22 mouse cellular contexts compared by ENCODE assay signal in genomic region chr1:136840512-136840911, GRCm38 (mm10).
A peak's percentile ranks its signal among the peaks of the same experiment; 100 is the strongest.
DNase-seq lines count a peak whose midpoint lies in the region; ATAC-seq and TF ChIP-seq lines count a peak whose summit lies in the region.
"Had no signal": no experiment of that assay in that cellular context is flagged by ENCODE, and none has a peak within 500 bp of the region (broad histone marks: within the 10 kb centered on the region; RNA-seq: fewer than 3 reads in every experiment).

No protein-coding gene starts in this region.

- peak; percentile 30 for DNase-seq in hindbrain, embryonic 10.5 days (ENCODE audit: low spot score)
- no peak for DNase-seq in hindbrain, postnatal 0 days (ENCODE audit: low spot score)
- peak; percentile 37 for DNase-seq in embryo, embryonic 11 days
- peak; percentile 45 for DNase-seq in embryonic facial prominence, embryonic 14.5 days (ENCODE audit: low spot score)
- DNase-seq in lung, postnatal 10 days: no peak
- no peak for DNase-seq in ovary, adult 18-20 months (ENCODE audit: low spot score)
- DNase-seq: adrenal gland, adult 8-10 months; adrenal gland, postnatal 25 days; cerebellum, adult 18-20 months; cerebellum, adult 9-10 months; cerebellum, postnatal 14 days; gastrocnemius, postnatal 10 days; gastrocnemius, postnatal 36 days; heart, postnatal 36 days; kidney, adult 2 months had no signal

- no peaks in the 10 kb centered on the region for H3K9me3 ChIP-seq in hindbrain, embryonic 10.5 days
- H3K9me3 ChIP-seq in hindbrain, postnatal 0 days (ENCODE audit: low read length): no peaks in the 10 kb centered on the region
- H3K9me3 ChIP-seq in embryonic facial prominence, embryonic 14.5 days (ENCODE audit: control insufficient read depth, low read length): no peaks in the 10 kb centered on the region
- H3K9me3 ChIP-seq: embryonic facial prominence, embryonic 15.5 days; forebrain, embryonic 15.5 days had no signal

- H3K27me3 ChIP-seq in hindbrain, embryonic 10.5 days (ENCODE audit: insufficient read depth, poor library complexity, severe bottlenecking): no peaks in the 10 kb centered on the region
- H3K27me3 ChIP-seq in hindbrain, postnatal 0 days (ENCODE audit: insufficient read depth, low read length): no peaks in the 10 kb centered on the region
- no peaks in the 10 kb centered on the region for H3K27me3 ChIP-seq in embryonic facial prominence, embryonic 14.5 days (replicated peaks; ENCODE audit: control insufficient read depth, insufficient read depth, low read length)
- H3K27me3 ChIP-seq: embryonic facial prominence, embryonic 15.5 days; forebrain, embryonic 15.5 days had no signal

- no peak for TF ChIP-seq CTCF in hindbrain, postnatal 0 days (IDR thresholded peaks at IDR 0.05; ENCODE audit: low read depth)

- no peaks in the 10 kb centered on the region for H3K36me3 ChIP-seq in hindbrain, embryonic 10.5 days
- no peaks in the 10 kb centered on the region for H3K36me3 ChIP-seq in hindbrain, postnatal 0 days (ENCODE audit: insufficient read depth, low read length)
- no peaks in the 10 kb centered on the region for H3K36me3 ChIP-seq in embryonic facial prominence, embryonic 14.5 days (ENCODE audit: control insufficient read depth, insufficient read depth, low read length)
- H3K36me3 ChIP-seq: embryonic facial prominence, embryonic 15.5 days; forebrain, embryonic 15.5 days had no signal

- 0 out of 2 replicates have a peak, but pooled peaks cover 2% of the 10 kb centered on the region for H3K4me1 ChIP-seq in hindbrain, embryonic 10.5 days (replicated peaks)
- H3K4me1 ChIP-seq in hindbrain, postnatal 0 days (ENCODE audit: insufficient read depth, low read length): no peaks in the 10 kb centered on the region
- H3K4me1 ChIP-seq in embryonic facial prominence, embryonic 14.5 days (ENCODE audit: control insufficient read depth, insufficient read depth, low read length): no peaks in the 10 kb centered on the region
- H3K4me1 ChIP-seq: embryonic facial prominence, embryonic 15.5 days had no signal

- H3K4me2 ChIP-seq in hindbrain, postnatal 0 days (ENCODE audit: low read depth, low read length): no peak overlapping the region
- H3K4me2 ChIP-seq in embryonic facial prominence, embryonic 14.5 days (ENCODE audit: low read depth, low read length): no peak overlapping the region
- H3K4me2 ChIP-seq: embryonic facial prominence, embryonic 15.5 days; forebrain, embryonic 15.5 days; heart, embryonic 11.5 days; hindbrain, embryonic 14.5 days had no signal

- WGBS in hindbrain, embryonic 10.5 days: 71% methylated on average over 7 of the region's 7 CpGs
- WGBS in hindbrain, postnatal 0 days: 84% methylated on average over 7 of the region's 7 CpGs
- 39% methylated on average over 7 of the region's 7 CpGs for WGBS in embryonic facial prominence, embryonic 14.5 days

- no peak for ATAC-seq in hindbrain, postnatal 0 days
- no peak for ATAC-seq in embryonic facial prominence, embryonic 14.5 days (ENCODE audit: low read depth)
- ATAC-seq: activated CD4-positive, CD25-positive, alpha-beta regulatory T cell, adult 4 months; CD4-positive, CD25-positive, alpha-beta regulatory T cell, adult 4 months; forebrain, embryonic 15.5 days; intestine, postnatal 0 days had no signal

- H3K9ac ChIP-seq in hindbrain, postnatal 0 days (replicated peaks; ENCODE audit: low read length): no peak overlapping the region
- H3K9ac ChIP-seq in embryonic facial prominence, embryonic 14.5 days (ENCODE audit: low read depth, low read length): no peak overlapping the region
- H3K9ac ChIP-seq: embryonic facial prominence, embryonic 15.5 days; forebrain, embryonic 15.5 days; hindbrain, embryonic 14.5 days had no signal

- no peak overlapping the region for H3K4me3 ChIP-seq in hindbrain, embryonic 10.5 days
- H3K4me3 ChIP-seq in hindbrain, postnatal 0 days (ENCODE audit: low read length): no peak overlapping the region
- H3K4me3 ChIP-seq in embryonic facial prominence, embryonic 14.5 days (ENCODE audit: low read depth, low read length): no peak overlapping the region
- H3K4me3 ChIP-seq: embryonic facial prominence, embryonic 15.5 days; forebrain, embryonic 15.5 days had no signal

- H3K27ac ChIP-seq in hindbrain, embryonic 10.5 days: no peak overlapping the region
- no peak overlapping the region for H3K27ac ChIP-seq in hindbrain, postnatal 0 days
- H3K27ac ChIP-seq in embryonic facial prominence, embryonic 14.5 days (replicated peaks; ENCODE audit: low read depth, low read length): no peak overlapping the region
- H3K27ac ChIP-seq: embryonic facial prominence, embryonic 15.5 days; forebrain, embryonic 15.5 days; hindbrain, embryonic 14.5 days had no signal

Comparison
In these comparisons a context has a peak if more than half of its experiments do, and no peak if none do; other contexts are left out.
1. DNase-seq: peak in hindbrain, embryonic 10.5 days (single experiment), embryo, embryonic 11 days (single experiment) and embryonic facial prominence, embryonic 14.5 days (single experiment); none in hindbrain, postnatal 0 days (single experiment), lung, postnatal 10 days (single experiment) and ovary, adult 18-20 months (single experiment).